Mouse (Mus musculus): ENCODE measurements around the gene Synrg. TPM values are rescaled to one million over a fixed set of nuclear protein-coding genes. Genes with fewer than 3 reads are reported as not detected.

The Synrg gene
- polyA plus RNA-seq, 1 experiment = not detected

DNA sequence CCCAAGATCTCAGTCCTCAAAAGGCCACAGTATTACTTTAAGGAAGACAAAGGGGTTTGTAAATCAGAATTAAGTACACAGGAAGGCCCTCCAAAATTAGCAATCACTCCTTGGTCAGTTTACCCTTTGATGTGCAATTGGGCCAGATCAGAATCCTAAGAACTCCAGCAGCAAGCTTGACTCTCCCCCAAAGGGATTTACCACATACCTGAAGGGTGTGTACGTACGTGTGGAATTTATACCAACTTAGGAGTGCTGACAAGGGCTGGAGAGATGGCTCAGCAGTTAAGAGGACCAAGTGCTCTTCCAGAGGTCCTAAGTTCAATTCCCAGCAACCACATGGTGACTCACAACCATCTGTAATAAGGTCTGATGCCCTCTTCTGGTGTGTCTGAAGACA is 97.7 kb downstream of the Synrg start:
- Histone ChIP-seq H3K4me1 (ENCODE audit: control insufficient read depth, insufficient read depth, low read length) (peaks cover 15% of the 10 kb centered on the region), H3K4me3 (ENCODE audit: insufficient read depth, low read depth, low read length) (no peak overlapping the region), H3K27ac (ENCODE audit: insufficient read depth, low read depth, low read length) (no peak overlapping the region)
- WGBS = 93% methylated on average over 2 of the region's 2 CpGs
- no peak for TF ChIP-seq CTCF (IDR thresholded peaks at IDR 0.05; ENCODE audit: insufficient read depth, low read depth, low read length)
- no peak for TF ChIP-seq POLR2A (IDR thresholded peaks at IDR 0.05; ENCODE audit: insufficient read depth, low read depth, low read length)

DNA sequence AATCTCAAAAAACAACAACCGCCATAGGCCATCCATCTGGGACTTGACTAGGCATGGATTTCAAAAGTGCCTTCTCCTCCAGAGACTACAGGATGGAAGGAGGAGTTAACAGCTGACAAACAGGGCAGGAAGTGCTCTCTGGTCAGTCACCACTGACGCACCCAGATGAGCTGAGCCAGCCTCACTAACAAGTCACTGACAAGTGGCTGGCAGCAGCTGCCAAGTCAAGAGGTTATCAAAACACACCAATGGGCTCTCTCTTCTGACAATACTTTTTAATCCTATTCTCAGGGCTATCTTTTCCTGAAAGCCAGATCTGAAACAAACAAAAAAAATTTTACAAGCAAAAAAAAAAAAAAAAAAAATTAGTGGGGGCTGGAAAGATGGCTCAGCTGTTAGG is 98.6 kb downstream of the Synrg start:
- H3K4me3 ChIP-seq (ENCODE audit: insufficient read depth, low read depth, low read length) = no peak overlapping the region
- peaks cover 15% of the 10 kb centered on the region for H3K4me1 ChIP-seq (ENCODE audit: control insufficient read depth, insufficient read depth, low read length)
- no peak overlapping the region for H3K27ac ChIP-seq (ENCODE audit: insufficient read depth, low read depth, low read length)
- no peak for TF ChIP-seq POLR2A (IDR thresholded peaks at IDR 0.05; ENCODE audit: insufficient read depth, low read depth, low read length)
- TF ChIP-seq CTCF (IDR thresholded peaks at IDR 0.05; ENCODE audit: insufficient read depth, low read depth, low read length) = no peak
- 79% methylated on average over 2 of the region's 2 CpGs for WGBS

DNA sequence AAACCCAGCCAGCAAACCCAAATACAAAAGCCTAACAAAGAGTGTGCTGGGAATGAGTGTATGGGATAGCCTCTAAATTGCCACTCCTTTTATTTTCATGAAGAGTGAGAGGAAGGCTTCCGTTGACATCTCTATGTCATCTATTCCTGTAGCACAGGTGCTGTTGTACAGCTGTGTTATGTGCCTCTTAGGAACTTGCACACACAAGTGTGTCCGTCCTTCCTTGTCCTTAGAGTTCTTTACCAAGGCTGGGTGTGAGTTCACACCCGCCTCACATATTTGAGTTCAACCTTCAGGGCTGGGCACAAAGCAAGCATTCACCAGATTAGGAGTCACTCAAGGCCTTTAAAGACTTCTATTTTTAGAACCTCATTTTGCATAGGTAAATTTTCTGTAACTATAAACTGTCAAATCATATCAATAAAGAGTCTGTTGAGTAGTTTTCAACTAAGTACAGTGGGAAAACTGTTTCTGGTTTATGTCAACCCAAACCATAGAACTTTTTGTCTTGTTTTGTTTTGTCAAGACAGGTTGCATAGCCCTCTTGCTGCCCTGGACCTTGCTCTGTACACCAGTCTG is 99.5 kb downstream of the Synrg start:
- WGBS = 87% methylated on average over 3 of the region's 3 CpGs
- Histone ChIP-seq H3K4me1 (ENCODE audit: control insufficient read depth, insufficient read depth, low read length) (peaks cover 18% of the 10 kb centered on the region), H3K27ac (ENCODE audit: insufficient read depth, low read depth, low read length) (no peak overlapping the region), H3K4me3 (ENCODE audit: insufficient read depth, low read depth, low read length) (no peak overlapping the region)
- TF ChIP-seq POLR2A (IDR thresholded peaks at IDR 0.05; ENCODE audit: insufficient read depth, low read depth, low read length) (no peak), CTCF (IDR thresholded peaks at IDR 0.05; ENCODE audit: insufficient read depth, low read depth, low read length) (no peak)

DNA sequence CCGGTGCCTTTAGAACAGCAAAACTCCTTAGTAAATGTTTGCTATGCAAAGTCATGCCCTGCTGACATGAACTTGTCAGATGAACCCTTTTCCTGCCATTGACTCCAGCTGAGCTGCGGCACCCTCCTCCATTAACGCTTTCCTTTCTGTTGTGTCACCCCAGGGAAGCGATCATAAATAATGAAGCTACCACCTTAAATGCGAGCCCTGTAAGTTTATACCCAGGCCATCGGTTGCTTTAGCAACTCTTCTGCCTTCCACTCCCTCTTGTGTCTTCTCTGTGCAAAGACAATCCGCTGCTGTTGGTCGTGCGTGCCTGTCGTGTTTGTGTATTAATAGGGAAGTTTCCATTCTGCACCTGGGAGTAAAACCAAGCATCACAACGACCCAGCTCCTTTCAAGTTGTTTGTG is 101.8 kb downstream of the Synrg start:
- Histone ChIP-seq H3K4me3 (ENCODE audit: insufficient read depth, low read depth, low read length) (peak overlapping the region; percentile 61), H3K27ac (ENCODE audit: insufficient read depth, low read depth, low read length) (no peak overlapping the region), H3K4me1 (ENCODE audit: control insufficient read depth, insufficient read depth, low read length) (peaks cover 20% of the 10 kb centered on the region)
- 7% methylated on average over 11 of the region's 11 CpGs for WGBS
- peak; percentile 27; the same call in 1 of the 2 replicates for TF ChIP-seq CTCF (IDR thresholded peaks at IDR 0.05; ENCODE audit: insufficient read depth, low read depth, low read length)
- no peak for TF ChIP-seq POLR2A (IDR thresholded peaks at IDR 0.05; ENCODE audit: insufficient read depth, low read depth, low read length)

DNA sequence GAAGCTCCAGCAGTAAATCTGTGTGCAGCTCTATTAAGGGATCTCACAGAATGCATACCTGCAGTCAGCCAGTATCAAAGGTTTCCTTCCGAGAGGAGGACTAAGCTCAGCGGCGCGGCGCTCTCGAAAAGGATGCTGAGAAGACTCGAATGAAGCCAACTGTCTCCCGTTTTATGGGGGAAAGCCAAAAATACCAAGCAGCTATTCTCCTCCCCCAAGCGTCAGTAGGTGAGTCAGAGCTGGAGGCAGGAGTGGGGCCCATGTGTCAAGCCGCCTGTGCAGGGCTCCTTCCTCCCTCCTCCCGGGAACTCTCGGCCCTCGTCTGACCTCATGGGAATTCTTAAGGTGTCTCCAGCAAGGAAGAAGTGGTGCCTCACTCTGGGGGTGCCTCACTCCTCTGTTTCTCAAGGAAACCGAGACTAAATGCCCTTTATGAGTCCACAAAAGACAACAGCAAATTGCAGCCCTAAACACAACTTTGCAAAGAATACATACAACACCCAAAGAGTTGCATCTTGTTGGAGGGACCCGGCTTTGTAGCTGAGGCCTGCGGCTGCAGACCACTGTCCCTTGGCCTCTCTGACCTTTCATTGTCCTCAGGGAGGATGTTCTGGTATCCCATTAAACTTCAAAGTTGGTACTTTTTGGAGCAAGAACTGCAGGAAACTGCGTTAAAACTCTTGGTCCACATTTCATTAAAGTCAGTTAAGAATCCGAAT is 102.9 kb downstream of the Synrg start:
- TF ChIP-seq POLR2A (IDR thresholded peaks at IDR 0.05; ENCODE audit: insufficient read depth, low read depth, low read length) (peak; percentile 64; the same call in 1 of the 2 replicates), CTCF (IDR thresholded peaks at IDR 0.05; ENCODE audit: insufficient read depth, low read depth, low read length) (no peak)
- H3K4me1 ChIP-seq (ENCODE audit: control insufficient read depth, insufficient read depth, low read length) = peaks cover 14% of the 10 kb centered on the region
- peak overlapping the region; percentile 49 for H3K4me3 ChIP-seq (ENCODE audit: insufficient read depth, low read depth, low read length)
- WGBS = 5% methylated on average over 18 of the region's 18 CpGs
- H3K27ac ChIP-seq (ENCODE audit: insufficient read depth, low read depth, low read length) = peak overlapping the region; percentile 89

DNA sequence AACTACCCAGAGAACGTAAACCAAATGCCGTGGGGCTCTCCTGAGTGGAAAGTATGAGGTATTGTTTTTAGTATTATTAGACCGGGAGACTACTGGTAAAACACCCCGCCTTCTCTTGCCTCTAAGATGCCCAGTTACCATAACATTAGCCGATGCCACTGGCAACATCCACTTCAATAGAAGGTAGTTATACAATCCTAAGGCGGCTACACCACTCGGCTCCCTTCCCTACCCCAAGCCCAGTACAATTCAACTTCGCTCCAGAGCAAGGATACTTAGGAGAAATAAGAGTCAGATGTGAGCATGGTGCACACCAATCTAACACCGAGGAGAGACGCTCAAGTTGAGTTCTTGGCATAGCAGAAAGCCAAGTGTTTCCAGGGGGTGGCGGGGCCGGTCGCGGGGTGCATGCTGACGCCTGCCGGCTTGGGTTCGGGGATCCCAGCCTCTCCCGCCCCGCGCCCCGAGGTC is 103.5 kb downstream of the Synrg start:
- peak overlapping the region; percentile 89 for H3K27ac ChIP-seq (ENCODE audit: insufficient read depth, low read depth, low read length)
- peak overlapping the region; percentile 90 for H3K4me3 ChIP-seq (ENCODE audit: insufficient read depth, low read depth, low read length)
- peaks cover 16% of the 10 kb centered on the region for H3K4me1 ChIP-seq (ENCODE audit: control insufficient read depth, insufficient read depth, low read length)
- 2% methylated on average over 21 of the region's 21 CpGs for WGBS
- no peak for TF ChIP-seq POLR2A (IDR thresholded peaks at IDR 0.05; ENCODE audit: insufficient read depth, low read depth, low read length)
- TF ChIP-seq CTCF (IDR thresholded peaks at IDR 0.05; ENCODE audit: insufficient read depth, low read depth, low read length) = no peak

DNA sequence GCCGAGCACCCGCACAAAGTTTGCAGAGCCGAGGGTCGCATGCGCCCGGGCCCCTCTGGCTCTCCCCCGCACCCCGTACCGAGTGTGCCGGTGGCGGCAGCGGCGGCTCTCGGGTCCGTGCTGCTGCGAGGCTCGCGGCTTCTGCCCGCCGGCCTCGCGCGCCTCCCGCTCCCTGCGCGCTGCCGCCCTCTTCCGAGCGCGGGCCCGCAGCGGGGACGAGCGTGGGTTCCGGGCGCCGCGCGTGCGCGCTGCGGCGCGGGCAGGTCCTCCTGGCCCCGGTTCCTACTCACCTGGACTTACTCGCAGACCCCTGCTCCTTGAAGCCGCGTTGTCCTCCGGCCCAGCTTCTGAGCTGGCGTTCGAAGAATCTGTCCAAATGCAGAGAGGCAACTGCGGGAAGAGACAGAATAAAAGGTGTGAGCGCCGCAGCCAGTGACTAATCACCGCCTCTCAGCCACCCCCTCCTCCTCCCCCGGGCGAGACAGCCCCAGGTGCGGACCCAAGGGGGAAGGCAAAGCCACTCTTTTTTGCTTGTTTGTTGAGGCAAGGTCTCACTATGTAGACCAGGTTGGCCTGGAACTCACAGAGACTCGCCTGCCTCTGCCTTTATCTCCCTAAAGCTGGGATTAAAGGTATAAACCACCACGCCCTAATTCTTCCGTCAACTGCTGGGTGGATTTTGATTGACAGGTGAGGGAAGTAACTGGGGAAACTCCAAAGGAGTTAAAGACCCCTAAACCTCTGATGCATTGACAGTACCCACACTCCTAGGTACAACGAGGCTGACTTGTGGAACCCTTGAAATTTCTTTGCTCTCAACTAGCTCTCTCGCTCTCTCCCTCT is 104.2 kb downstream of the Synrg start:
- Histone ChIP-seq H3K4me3 (ENCODE audit: insufficient read depth, low read depth, low read length) (peak overlapping the region; percentile 90), H3K4me1 (ENCODE audit: control insufficient read depth, insufficient read depth, low read length) (peaks cover 16% of the 10 kb centered on the region), H3K27ac (ENCODE audit: insufficient read depth, low read depth, low read length) (peak overlapping the region; percentile 89)
- TF ChIP-seq POLR2A (IDR thresholded peaks at IDR 0.05; ENCODE audit: insufficient read depth, low read depth, low read length) (peak; percentile 86), CTCF (IDR thresholded peaks at IDR 0.05; ENCODE audit: insufficient read depth, low read depth, low read length) (no peak)
- WGBS = 2% methylated on average over 63 of the region's 63 CpGs

DNA sequence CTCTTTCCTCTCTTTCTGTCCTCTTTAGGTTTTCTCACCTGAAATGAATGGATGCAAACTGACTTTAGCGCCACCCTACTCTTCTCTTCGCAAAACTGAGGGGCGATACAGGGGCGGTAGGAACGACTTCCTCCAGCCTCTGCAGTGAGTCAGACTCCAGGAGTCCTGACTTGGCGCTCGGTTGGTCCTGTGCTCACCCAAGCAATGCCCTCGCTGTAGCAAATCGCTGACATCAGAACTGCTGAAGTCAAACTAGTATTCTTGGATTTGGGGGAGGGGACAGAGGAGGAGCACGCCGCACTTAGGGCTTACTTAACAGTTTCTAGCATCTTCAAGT is 104.8 kb downstream of the Synrg start, which contains the start of gene Dusp14:
Gene Dusp14 (minus strand): TSS at position 228 of the 337 bp plus-strand sequence.
- 14% methylated on average over 11 of the region's 11 CpGs for WGBS
- Histone ChIP-seq H3K4me1 (ENCODE audit: control insufficient read depth, insufficient read depth, low read length) (peaks cover 18% of the 10 kb centered on the region), H3K4me3 (ENCODE audit: insufficient read depth, low read depth, low read length) (peak within 1 kb of the TSS; percentile 90), H3K27ac (ENCODE audit: insufficient read depth, low read depth, low read length) (peak within 1 kb of the TSS; percentile 89)
- TF ChIP-seq CTCF (IDR thresholded peaks at IDR 0.05; ENCODE audit: insufficient read depth, low read depth, low read length) = no peak
- TF ChIP-seq POLR2A (IDR thresholded peaks at IDR 0.05; ENCODE audit: insufficient read depth, low read depth, low read length) = no peak

Data from olfactory bulb, adult 2 months (tissue).